In genomic region chr11:85766106-85766723, GRCm38 (mm10) we compare ENCODE assay signal across 8 mouse cellular contexts.
DNase-seq lines count a peak whose midpoint lies in the region; ATAC-seq lines count a peak whose summit lies in the region.

No protein-coding gene starts in this region.

- H3K4me2 ChIP-seq in forebrain, embryonic 15.5 days (replicated peaks), result no peak overlapping the region
- H3K4me2 ChIP-seq in limb, embryonic 13.5 days (replicated peaks), result 0 out of 2 replicates have a peak overlapping the region, but pooled peaks have one; percentile 11

- DNase-seq in cerebellum, postnatal 10 days, result peak; percentile 21 to 37
- DNase-seq in cerebellum, postnatal 4 days (ENCODE audit: low spot score in 2 of 2), result no peak
- DNase-seq in ES-CJ7 (ENCODE audit: low read depth, low spot score), result peak; percentile 94
- no peak for DNase-seq in urinary bladder, adult 18-20 months (ENCODE audit: low spot score in 2 of 2)
- no peak for DNase-seq in cerebellum, postnatal 25 days

- WGBS in forebrain, embryonic 15.5 days, result 11% methylated on average over 7 of the region's 7 CpGs
- WGBS in limb, embryonic 13.5 days, result 22% methylated on average over 7 of the region's 7 CpGs

- H3K27ac ChIP-seq in forebrain, embryonic 15.5 days (replicated peaks), result peak overlapping the region; percentile 4; the same call in 1 of the 2 replicates
- H3K27ac ChIP-seq in limb, embryonic 13.5 days, result no peak overlapping the region

- H3K4me3 ChIP-seq in forebrain, embryonic 15.5 days, result no peak overlapping the region
- no peak overlapping the region for H3K4me3 ChIP-seq in limb, embryonic 13.5 days

- peak; percentile 79 for ATAC-seq in forebrain, embryonic 15.5 days (replicated peaks)
- ATAC-seq in limb, embryonic 13.5 days (ENCODE audit: low FRiP score, low read depth), result peak; percentile 33; the same call in 1 of the 2 replicates
- ATAC-seq in erythroid progenitor cell, adult 5-6 weeks (replicated peaks; ENCODE audit: low FRiP score, poor library complexity, severe bottlenecking), result no peak

- no peak overlapping the region for H3K9ac ChIP-seq in forebrain, embryonic 15.5 days (replicated peaks)
- no peak overlapping the region for H3K9ac ChIP-seq in limb, embryonic 13.5 days

- H3K27me3 ChIP-seq in forebrain, embryonic 15.5 days, result peaks cover 4% of the 10 kb centered on the region
- H3K27me3 ChIP-seq in limb, embryonic 13.5 days, result peaks cover 69% of the 10 kb centered on the region

- H3K9me3 ChIP-seq in forebrain, embryonic 15.5 days, result no peaks in the 10 kb centered on the region
- H3K9me3 ChIP-seq in limb, embryonic 13.5 days, result no peaks in the 10 kb centered on the region

- no peaks in the 10 kb centered on the region for H3K36me3 ChIP-seq in forebrain, embryonic 15.5 days
- H3K36me3 ChIP-seq in limb, embryonic 13.5 days, result no peaks in the 10 kb centered on the region

- H3K4me1 ChIP-seq in forebrain, embryonic 15.5 days, result peaks cover 11% of the 10 kb centered on the region
- H3K4me1 ChIP-seq in limb, embryonic 13.5 days, result peaks cover 23% of the 10 kb centered on the region

Comparison
In these comparisons a context has a peak if more than half of its experiments do, and no peak if none do; other contexts are left out.
1. DNase-seq: peak in cerebellum, postnatal 10 days (2 of 2) and ES-CJ7 (single experiment); none in cerebellum, postnatal 4 days (0 of 2), urinary bladder, adult 18-20 months (0 of 2) and cerebellum, postnatal 25 days (0 of 2).